Mouse (Mus musculus) testis, adult 2 months (tissue): ENCODE data around the gene Mettl3.
A peak's percentile ranks its signal among the peaks of the same experiment; 100 is the strongest.

ENCODE experiments used
- CTCF ChIP-seq: fragments of 200-500 bp; IDR thresholded peaks from 2 replicates; pipeline ENCODE4 v1.5.1; 2012; ENCODE audit warnings: low read depth, mild to moderate bottlenecking, inconsistent platforms, low read length, moderate library complexity; ENCODE audit not compliant: control insufficient read depth, insufficient read depth, insufficient replicate concordance
- POLR2A ChIP-seq: fragments of 200-500 bp; IDR thresholded peaks from 2 replicates; pipeline ENCODE4 v1.6.1; 2012; ENCODE audit warnings: low read depth, mild to moderate bottlenecking, inconsistent platforms, low read length, moderate library complexity; ENCODE audit not compliant: control insufficient read depth

GRCm38 (mm10) chr14:52257484-52258213 is 47.3 kb downstream of the Mettl3 start, which contains the start of gene Chd8:
- TF ChIP-seq CTCF (peak; percentile 66), POLR2A (peak; percentile 70)
